Mouse (Mus musculus): Measurements from ENCODE around the gene Ren1. TPM values are rescaled to one million over a fixed set of nuclear protein-coding genes. Genes with fewer than 3 reads are reported as not detected.
A peak's percentile ranks its signal among the peaks of the same experiment; 100 is the strongest.

The Ren1 gene
- polyA plus RNA-seq, 1 experiment from 2014 or later: 1.3 TPM

DNA sequence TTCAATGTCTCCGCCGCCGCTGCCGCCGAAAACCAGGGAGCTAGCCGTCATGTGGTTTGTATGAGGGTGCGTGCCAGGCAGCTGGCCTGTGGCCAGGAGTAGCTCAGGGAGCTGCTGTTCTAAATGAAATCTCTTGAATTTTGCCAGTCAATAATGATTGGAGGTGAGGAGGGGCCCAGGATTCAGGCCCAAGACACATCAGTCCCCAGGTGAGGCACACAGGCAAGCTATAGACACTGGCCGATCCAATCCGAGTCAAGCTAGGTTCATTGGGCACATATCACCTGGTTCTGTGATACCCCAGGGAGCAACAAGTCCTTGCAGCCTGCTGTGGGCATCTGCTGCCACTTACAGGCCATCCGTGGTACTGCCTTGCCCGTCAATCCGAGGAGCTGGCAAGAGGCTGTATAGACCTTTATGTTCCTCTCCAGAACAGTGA, 3.1 kb downstream of the Ren1 start:
- H3K36me3 ChIP-seq (ENCODE audit: control insufficient read depth, insufficient read depth, low read length): no peaks in the 10 kb centered on the region
- WGBS: 33% methylated on average over 12 of the region's 12 CpGs
- no peak overlapping the region for H3K9ac ChIP-seq (ENCODE audit: low read length)
- no peak overlapping the region for H3K4me2 ChIP-seq (ENCODE audit: low read depth, low read length)
- H3K4me1 ChIP-seq (replicated peaks; ENCODE audit: control insufficient read depth, insufficient read depth, low read length): peaks cover 3% of the 10 kb centered on the region; the same call in 1 of the 2 replicates
- H3K27me3 ChIP-seq (ENCODE audit: control insufficient read depth, insufficient read depth, low read depth, low read length): no peaks in the 10 kb centered on the region; the same call in 1 of the 2 replicates
- H3K27ac ChIP-seq (ENCODE audit: low read length): no peak overlapping the region
- H3K4me3 ChIP-seq (ENCODE audit: low read length): no peak overlapping the region
- H3K9me3 ChIP-seq (ENCODE audit: control insufficient read depth, low read length): no peaks in the 10 kb centered on the region
- peak; percentile 29; the same call in 1 of the 2 replicates for ATAC-seq (ENCODE audit: low read depth)

DNA sequence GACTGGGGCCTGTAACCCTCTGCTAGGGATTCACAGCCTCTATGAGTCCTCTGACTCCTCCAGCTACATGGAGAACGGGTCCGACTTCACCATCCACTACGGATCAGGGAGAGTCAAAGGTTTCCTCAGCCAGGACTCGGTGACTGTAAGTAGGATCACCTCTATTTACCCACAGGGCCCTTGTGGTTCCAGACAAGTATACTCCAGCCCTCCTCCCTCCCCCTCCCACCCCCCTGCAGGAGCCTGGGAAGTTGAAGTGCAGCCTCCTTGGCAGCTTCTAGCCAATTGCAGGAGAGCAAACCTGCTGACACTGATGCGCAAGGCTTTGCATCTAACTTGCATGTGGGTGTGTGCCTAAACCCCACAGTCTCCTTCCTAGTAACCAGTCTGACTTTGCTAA, 5.2 kb downstream of the Ren1 start:
- H3K9ac ChIP-seq (ENCODE audit: low read length): no peak overlapping the region
- H3K9me3 ChIP-seq (ENCODE audit: control insufficient read depth, low read length): no peaks in the 10 kb centered on the region
- no peaks in the 10 kb centered on the region for H3K36me3 ChIP-seq (ENCODE audit: control insufficient read depth, insufficient read depth, low read length)
- H3K27me3 ChIP-seq (ENCODE audit: control insufficient read depth, insufficient read depth, low read depth, low read length): no peaks in the 10 kb centered on the region; the same call in 1 of the 2 replicates
- peak; percentile 74 for ATAC-seq (ENCODE audit: low read depth)
- H3K4me3 ChIP-seq (ENCODE audit: low read length): no peak overlapping the region
- H3K4me1 ChIP-seq (replicated peaks; ENCODE audit: control insufficient read depth, insufficient read depth, low read length): peaks cover 3% of the 10 kb centered on the region; the same call in 1 of the 2 replicates
- H3K27ac ChIP-seq (ENCODE audit: low read length): no peak overlapping the region
- no peak overlapping the region for H3K4me2 ChIP-seq (ENCODE audit: low read depth, low read length)
- WGBS: 36% methylated on average over 5 of the region's 5 CpGs

DNA sequence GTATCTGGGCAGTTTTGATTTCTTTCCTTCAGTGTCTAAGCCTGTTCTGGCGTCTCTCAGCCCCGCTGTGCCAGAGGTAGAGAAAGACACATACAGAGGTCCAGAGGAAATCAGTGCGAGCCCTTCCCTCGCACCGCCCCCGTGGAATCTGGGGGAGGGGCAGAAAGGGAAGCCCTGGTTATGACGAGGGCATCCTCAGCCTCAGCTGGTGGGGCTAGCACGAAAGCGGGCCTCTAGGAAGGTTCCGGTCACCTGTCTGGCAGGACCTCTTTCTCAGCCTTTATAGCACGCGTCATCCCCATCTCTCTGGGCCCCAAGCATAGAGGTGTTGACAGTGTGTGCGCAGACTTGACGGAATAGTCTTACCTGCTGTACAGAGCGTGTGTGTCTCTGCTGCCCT, 5.6 kb downstream of the Ren1 start:
- H3K4me3 ChIP-seq (ENCODE audit: low read length): no peak overlapping the region
- no peak; the same call in 1 of the 2 replicates for ATAC-seq (ENCODE audit: low read depth)
- no peak overlapping the region for H3K4me2 ChIP-seq (ENCODE audit: low read depth, low read length)
- WGBS: 32% methylated on average over 15 of the region's 15 CpGs
- no peaks in the 10 kb centered on the region; the same call in 1 of the 2 replicates for H3K27me3 ChIP-seq (ENCODE audit: control insufficient read depth, insufficient read depth, low read depth, low read length)
- no peak overlapping the region for H3K9ac ChIP-seq (ENCODE audit: low read length)
- H3K27ac ChIP-seq (ENCODE audit: low read length): no peak overlapping the region
- H3K4me1 ChIP-seq (replicated peaks; ENCODE audit: control insufficient read depth, insufficient read depth, low read length): peaks cover 3% of the 10 kb centered on the region; the same call in 1 of the 2 replicates
- H3K9me3 ChIP-seq (ENCODE audit: control insufficient read depth, low read length): no peaks in the 10 kb centered on the region
- no peaks in the 10 kb centered on the region for H3K36me3 ChIP-seq (ENCODE audit: control insufficient read depth, insufficient read depth, low read length)

DNA sequence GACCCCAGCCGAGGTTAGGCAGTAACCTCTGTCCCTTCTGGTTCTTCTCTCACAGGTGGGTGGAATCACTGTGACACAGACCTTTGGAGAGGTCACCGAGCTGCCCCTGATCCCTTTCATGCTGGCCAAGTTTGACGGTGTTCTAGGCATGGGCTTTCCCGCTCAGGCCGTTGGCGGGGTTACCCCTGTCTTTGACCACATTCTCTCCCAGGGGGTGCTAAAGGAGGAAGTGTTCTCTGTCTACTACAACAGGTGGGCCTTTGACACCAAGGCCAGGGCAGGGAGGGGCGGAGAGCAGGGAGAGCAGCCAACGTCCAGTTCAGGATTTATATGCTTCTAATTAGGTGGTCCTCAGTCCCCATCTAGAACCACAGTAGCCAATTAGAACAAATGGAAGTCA, 6.0 kb downstream of the Ren1 start:
- H3K9me3 ChIP-seq (ENCODE audit: control insufficient read depth, low read length): no peaks in the 10 kb centered on the region
- H3K4me2 ChIP-seq (ENCODE audit: low read depth, low read length): no peak overlapping the region
- no peak overlapping the region for H3K9ac ChIP-seq (ENCODE audit: low read length)
- H3K27me3 ChIP-seq (ENCODE audit: control insufficient read depth, insufficient read depth, low read depth, low read length): no peaks in the 10 kb centered on the region; the same call in 1 of the 2 replicates
- 38% methylated on average over 8 of the region's 8 CpGs for WGBS
- H3K36me3 ChIP-seq (ENCODE audit: control insufficient read depth, insufficient read depth, low read length): no peaks in the 10 kb centered on the region
- H3K4me1 ChIP-seq (replicated peaks; ENCODE audit: control insufficient read depth, insufficient read depth, low read length): peaks cover 3% of the 10 kb centered on the region; the same call in 1 of the 2 replicates
- H3K4me3 ChIP-seq (ENCODE audit: low read length): no peak overlapping the region
- H3K27ac ChIP-seq (ENCODE audit: low read length): no peak overlapping the region
- ATAC-seq (ENCODE audit: low read depth): no peak

DNA sequence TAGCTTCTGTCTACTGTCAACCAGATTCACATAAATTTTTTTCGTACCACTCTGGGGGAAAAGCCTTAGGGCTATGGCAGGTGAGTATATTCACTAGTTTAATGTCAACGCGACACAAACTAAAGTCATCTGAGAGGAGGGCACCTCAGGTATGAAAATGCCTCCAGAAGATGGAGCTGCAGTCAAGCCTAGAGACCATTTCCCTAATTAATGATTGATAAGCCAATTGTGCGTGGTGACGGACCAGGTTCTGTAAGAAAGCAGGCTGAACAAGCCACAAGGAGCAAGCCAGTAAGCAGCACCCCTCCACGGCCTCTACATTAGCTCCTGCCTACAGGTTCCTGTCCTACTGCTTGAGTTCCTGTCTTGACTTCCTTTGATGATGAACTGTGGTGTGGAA, 10.7 kb downstream of the Ren1 start:
- ATAC-seq (ENCODE audit: low read depth): no peak

DNA sequence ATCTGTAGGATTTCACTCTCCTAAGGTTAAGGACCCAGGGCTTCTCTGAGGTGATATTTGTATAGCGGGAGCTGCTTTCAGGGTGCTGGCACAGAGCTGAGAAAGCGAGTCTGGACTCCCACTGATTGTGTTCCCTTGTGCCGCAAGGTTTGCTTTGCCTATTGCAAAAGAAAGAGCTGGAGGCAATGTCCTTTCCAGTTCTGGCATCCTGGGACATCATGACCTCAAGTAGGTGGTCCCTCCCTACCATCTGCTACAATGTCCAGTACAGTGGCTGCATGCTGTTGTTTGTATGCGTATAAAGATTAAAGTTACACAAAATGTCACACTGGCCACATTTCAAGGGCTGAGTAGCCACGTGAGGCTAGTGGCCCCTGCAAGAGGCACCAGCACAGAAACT, 11.8 kb downstream of the Ren1 start:
- ATAC-seq (ENCODE audit: low read depth): no peak
- Histone ChIP-seq H3K27me3 (ENCODE audit: control insufficient read depth, insufficient read depth, low read depth, low read length) (peaks cover 6% of the 10 kb centered on the region; the same call in 1 of the 2 replicates), H3K27ac (ENCODE audit: low read length) (no peak overlapping the region), H3K36me3 (ENCODE audit: control insufficient read depth, insufficient read depth, low read length) (no peaks in the 10 kb centered on the region), H3K9me3 (ENCODE audit: control insufficient read depth, low read length) (no peaks in the 10 kb centered on the region), H3K9ac (ENCODE audit: low read length) (no peak overlapping the region), H3K4me2 (ENCODE audit: low read depth, low read length) (no peak overlapping the region), H3K4me1 (replicated peaks; ENCODE audit: control insufficient read depth, insufficient read depth, low read length) (peaks cover 11% of the 10 kb centered on the region), H3K4me3 (ENCODE audit: low read length) (no peak overlapping the region)
- 81% methylated on average over 5 of the region's 5 CpGs for WGBS

More for the DNA sequence above, 10.7 kb downstream of the Ren1 start:
- no peak overlapping the region for H3K27ac ChIP-seq (ENCODE audit: low read length)
- no peak overlapping the region for H3K4me3 ChIP-seq (ENCODE audit: low read length)
- 87% methylated on average over 6 of the region's 6 CpGs for WGBS
- H3K4me1 ChIP-seq (replicated peaks; ENCODE audit: control insufficient read depth, insufficient read depth, low read length): peaks cover 11% of the 10 kb centered on the region
- H3K9me3 ChIP-seq (ENCODE audit: control insufficient read depth, low read length): no peaks in the 10 kb centered on the region
- H3K9ac ChIP-seq (ENCODE audit: low read length): no peak overlapping the region
- H3K4me2 ChIP-seq (ENCODE audit: low read depth, low read length): no peak overlapping the region
- peaks cover 6% of the 10 kb centered on the region; the same call in 1 of the 2 replicates for H3K27me3 ChIP-seq (ENCODE audit: control insufficient read depth, insufficient read depth, low read depth, low read length)
- H3K36me3 ChIP-seq (ENCODE audit: control insufficient read depth, insufficient read depth, low read length): no peaks in the 10 kb centered on the region

DNA sequence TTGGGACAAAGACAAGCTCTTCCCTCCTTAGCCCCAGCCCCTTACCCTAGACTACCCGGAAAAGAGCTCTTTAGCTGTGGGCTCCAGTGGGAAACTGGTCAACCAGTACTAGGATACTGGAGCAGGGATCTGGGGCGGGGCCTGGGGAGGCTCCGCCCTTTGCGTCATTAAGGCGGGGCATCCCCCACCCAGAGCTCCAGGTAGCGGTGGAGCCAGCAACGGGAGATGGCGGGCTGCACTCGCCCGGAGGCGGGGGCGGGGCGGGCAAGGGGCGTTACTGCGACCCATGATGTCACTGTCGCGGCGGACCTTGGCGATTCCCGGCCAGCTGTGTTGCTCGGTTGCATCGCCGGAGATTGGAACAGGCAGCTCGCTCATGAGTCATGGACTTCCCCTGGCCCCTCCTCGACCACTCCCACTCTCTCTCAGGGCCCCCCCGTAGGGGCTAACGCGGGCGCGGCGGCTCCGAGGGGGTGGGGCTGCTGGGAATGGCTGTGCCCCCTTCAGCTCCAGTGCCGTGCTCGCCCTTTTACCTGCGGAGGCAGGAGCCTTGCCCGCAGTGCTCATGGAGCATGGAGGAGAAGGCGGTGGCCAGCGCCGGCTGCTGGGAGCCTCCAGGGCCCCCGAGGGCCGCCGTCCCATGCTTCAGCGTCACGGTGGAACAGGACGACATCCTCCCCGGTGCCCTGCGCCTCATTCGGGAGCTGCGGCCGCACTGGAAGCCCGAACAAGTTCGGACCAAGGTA, 13.1 kb downstream of the Ren1 start, which contains the start of gene Etnk2:
Gene Etnk2, plus strand, starts transcription at position 297 of the 746 bp plus-strand sequence.
- H3K36me3 ChIP-seq (ENCODE audit: control insufficient read depth, insufficient read depth, low read length): no peaks in the 10 kb centered on the region
- peaks cover 6% of the 10 kb centered on the region; the same call in 1 of the 2 replicates for H3K27me3 ChIP-seq (ENCODE audit: control insufficient read depth, insufficient read depth, low read depth, low read length)
- H3K9me3 ChIP-seq (ENCODE audit: control insufficient read depth, low read length): no peaks in the 10 kb centered on the region
- WGBS: under 1% methylated on average over 52 of the region's 52 CpGs
- H3K4me3 ChIP-seq (ENCODE audit: low read length): peak within 1 kb of the TSS; percentile 62
- peak within 1 kb of the TSS; percentile 70 for H3K9ac ChIP-seq (ENCODE audit: low read length)
- ATAC-seq (ENCODE audit: low read depth): peak; percentile 75
- H3K4me2 ChIP-seq (ENCODE audit: low read depth, low read length): peak within 1 kb of the TSS; percentile 97
- peaks cover 19% of the 10 kb centered on the region for H3K4me1 ChIP-seq (replicated peaks; ENCODE audit: control insufficient read depth, insufficient read depth, low read length)
- H3K27ac ChIP-seq (ENCODE audit: low read length): no peak within 1 kb of the TSS

DNA sequence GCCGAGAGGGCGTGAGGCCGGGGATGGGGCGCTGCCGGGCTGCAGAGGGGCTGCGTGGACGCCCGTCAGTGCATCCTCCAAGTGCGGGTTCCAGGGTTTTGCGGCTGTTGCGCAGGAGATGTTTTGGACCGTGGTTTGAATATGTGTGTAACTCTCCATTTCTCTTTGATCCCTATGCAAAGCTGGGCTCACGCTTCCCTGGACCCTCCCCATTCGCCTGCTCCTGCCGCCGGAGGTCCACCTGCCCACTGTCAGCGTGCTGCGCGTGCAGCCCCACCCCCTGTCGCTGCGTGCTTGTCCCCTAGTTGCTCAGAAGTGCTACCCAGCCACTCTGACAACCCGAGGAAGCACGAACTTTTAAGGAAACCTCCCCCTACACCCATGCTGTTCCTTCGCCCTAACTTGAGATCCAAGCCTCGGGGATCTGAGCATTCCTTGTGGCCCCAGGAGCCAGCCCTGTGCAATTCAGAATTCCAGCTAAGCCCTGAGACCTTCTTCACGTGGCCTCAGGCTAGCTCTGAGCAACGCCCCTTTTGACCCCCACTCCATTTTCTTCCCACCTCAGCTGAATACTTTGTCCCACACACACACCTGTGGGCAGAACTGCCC, 13.8 kb downstream of the Ren1 start:
- Histone ChIP-seq H3K36me3 (ENCODE audit: control insufficient read depth, insufficient read depth, low read length) (no peaks in the 10 kb centered on the region), H3K9me3 (ENCODE audit: control insufficient read depth, low read length) (no peaks in the 10 kb centered on the region), H3K9ac (ENCODE audit: low read length) (peak overlapping the region; percentile 70), H3K4me2 (ENCODE audit: low read depth, low read length) (peak overlapping the region; percentile 97), H3K4me3 (ENCODE audit: low read length) (peak overlapping the region; percentile 62), H3K4me1 (replicated peaks; ENCODE audit: control insufficient read depth, insufficient read depth, low read length) (peaks cover 19% of the 10 kb centered on the region), H3K27ac (ENCODE audit: low read length) (no peak overlapping the region), H3K27me3 (ENCODE audit: control insufficient read depth, insufficient read depth, low read depth, low read length) (peaks cover 6% of the 10 kb centered on the region; the same call in 1 of the 2 replicates)
- 3% methylated on average over 27 of the region's 27 CpGs for WGBS
- ATAC-seq (ENCODE audit: low read depth): peak; percentile 37

DNA sequence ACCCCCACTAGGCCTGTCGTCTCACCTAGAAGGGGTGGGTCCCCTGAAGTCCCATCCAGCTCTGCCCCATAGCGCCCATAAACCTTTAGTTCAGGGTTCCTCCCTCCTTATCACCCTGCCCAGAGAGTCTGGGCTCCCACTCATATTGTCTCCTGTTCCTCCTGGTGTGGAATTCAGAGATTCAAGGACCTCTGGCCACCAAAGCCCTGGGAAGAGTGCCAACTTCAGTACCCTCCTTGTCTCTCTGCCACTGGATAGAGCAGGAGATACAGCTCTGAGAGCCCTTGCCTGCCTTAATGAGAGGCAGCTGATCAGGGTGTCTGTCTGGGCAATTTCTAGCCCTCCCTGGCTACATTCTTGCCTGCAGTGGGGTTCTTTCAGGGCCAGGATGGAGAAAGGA, 14.6 kb downstream of the Ren1 start:
- peaks cover 6% of the 10 kb centered on the region; the same call in 1 of the 2 replicates for H3K27me3 ChIP-seq (ENCODE audit: control insufficient read depth, insufficient read depth, low read depth, low read length)
- no peaks in the 10 kb centered on the region for H3K36me3 ChIP-seq (ENCODE audit: control insufficient read depth, insufficient read depth, low read length)
- H3K9ac ChIP-seq (ENCODE audit: low read length): no peak overlapping the region
- peaks cover 19% of the 10 kb centered on the region for H3K4me1 ChIP-seq (replicated peaks; ENCODE audit: control insufficient read depth, insufficient read depth, low read length)
- H3K9me3 ChIP-seq (ENCODE audit: control insufficient read depth, low read length): no peaks in the 10 kb centered on the region
- H3K27ac ChIP-seq (ENCODE audit: low read length): no peak overlapping the region
- H3K4me3 ChIP-seq (ENCODE audit: low read length): no peak overlapping the region
- ATAC-seq (ENCODE audit: low read depth): no peak
- no peak overlapping the region for H3K4me2 ChIP-seq (ENCODE audit: low read depth, low read length)
- WGBS: 44% methylated on average over 2 of the region's 2 CpGs
